9 mouse cellular contexts compared by ENCODE assay signal in the genomic region with DNA sequence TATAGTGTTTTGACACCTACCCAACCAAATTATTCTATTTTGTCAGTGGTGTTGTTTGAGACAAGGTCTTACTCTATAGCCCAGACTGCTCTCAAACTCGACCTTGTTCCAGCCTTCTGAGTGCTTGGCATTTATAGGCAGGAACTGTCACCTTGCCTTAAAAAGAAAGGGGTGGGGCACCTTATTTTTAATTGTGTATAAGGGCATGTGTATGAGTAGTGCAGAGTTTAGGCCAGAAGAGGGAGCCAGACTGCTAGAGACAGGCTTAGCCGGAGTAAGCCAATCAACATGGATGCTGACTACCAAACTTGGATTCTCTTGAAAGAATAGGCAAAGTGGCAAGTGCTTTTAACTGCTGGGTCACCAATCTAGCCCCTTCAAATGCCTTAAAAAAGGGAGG. TPM values are rescaled to one million over a fixed set of nuclear protein-coding genes. Genes with fewer than 3 reads are reported as not detected.
A peak's percentile ranks its signal among the peaks of the same experiment; 100 is the strongest.
DNase-seq lines count a peak whose midpoint lies in the region; ATAC-seq and TF ChIP-seq lines count a peak whose summit lies in the region.
"Had no signal": no experiment of that assay in that cellular context is flagged by ENCODE, and none has a peak within 500 bp of the region (broad histone marks: within the 10 kb centered on the region; RNA-seq: fewer than 3 reads in every experiment).

No protein-coding gene starts in this region.

- peak; percentile 61 for DNase-seq in kidney, adult 18-20 months
- peak; percentile 50 to 80 for DNase-seq in adrenal gland, postnatal 36 days
- DNase-seq in forelimb bud, embryonic 11.5 days (ENCODE audit: low read depth, low spot score) = peak; percentile 66
- peak; percentile 42 to 76 for DNase-seq in left cerebral cortex, postnatal 14 days (ENCODE audit: low spot score in 2 of 2)
- DNase-seq in right cerebral cortex, postnatal 4 days = peak; percentile 25

- H3K4me1 ChIP-seq in kidney, embryonic 14.5 days (ENCODE audit: control insufficient read depth, insufficient read depth, low read length) = peaks cover 7% of the 10 kb centered on the region; the same call in 1 of the 2 replicates
- H3K4me1 ChIP-seq in E14TG2a.4 (replicated peaks; ENCODE audit: low read depth, low read length) = peaks cover 23% of the 10 kb centered on the region
- peaks cover 9% of the 10 kb centered on the region; the same call in 1 of the 2 replicates for H3K4me1 ChIP-seq in intestine, embryonic 15.5 days (replicated peaks)

- no peaks in the 10 kb centered on the region for H3K27me3 ChIP-seq in kidney, embryonic 14.5 days (ENCODE audit: control insufficient read depth, insufficient read depth, low read length)
- H3K27me3 ChIP-seq in E14TG2a.4 (ENCODE audit: insufficient read depth, low read length) = no peaks in the 10 kb centered on the region
- no peaks in the 10 kb centered on the region for H3K27me3 ChIP-seq in intestine, embryonic 15.5 days (replicated peaks)
- H3K27me3 ChIP-seq: midbrain, embryonic 12.5 days had no signal

- no peak overlapping the region for H3K9ac ChIP-seq in kidney, embryonic 14.5 days (ENCODE audit: low read depth, low read length)
- no peak overlapping the region for H3K9ac ChIP-seq in intestine, embryonic 15.5 days
- H3K9ac ChIP-seq: midbrain, embryonic 12.5 days had no signal

- no peak overlapping the region for H3K4me2 ChIP-seq in kidney, embryonic 14.5 days (replicated peaks; ENCODE audit: low read depth, low read length)
- no peak overlapping the region for H3K4me2 ChIP-seq in intestine, embryonic 15.5 days (replicated peaks)
- H3K4me2 ChIP-seq: midbrain, embryonic 12.5 days had no signal

- H3K27ac ChIP-seq in kidney, embryonic 14.5 days (ENCODE audit: low read depth, low read length) = no peak overlapping the region
- no peak overlapping the region for H3K27ac ChIP-seq in intestine, embryonic 15.5 days
- H3K27ac ChIP-seq: midbrain, embryonic 12.5 days had no signal

- peaks cover 48% of the 10 kb centered on the region for H3K36me3 ChIP-seq in kidney, embryonic 14.5 days (ENCODE audit: control insufficient read depth, insufficient read depth, low read length)
- peaks cover 57% of the 10 kb centered on the region for H3K36me3 ChIP-seq in E14TG2a.4 (ENCODE audit: insufficient read depth, low read length)
- peaks cover 16% of the 10 kb centered on the region; the same call in 1 of the 2 replicates for H3K36me3 ChIP-seq in intestine, embryonic 15.5 days

- peak; percentile 89 for TF ChIP-seq CTCF in E14TG2a.4 (conservative IDR thresholded peaks at IDR 0.05; ENCODE audit: low read length)

- H3K4me3 ChIP-seq in kidney, embryonic 14.5 days (ENCODE audit: low read length) = no peak overlapping the region
- H3K4me3 ChIP-seq in E14TG2a.4 (replicated peaks; ENCODE audit: low read length) = no peak overlapping the region
- no peak overlapping the region for H3K4me3 ChIP-seq in intestine, embryonic 15.5 days (replicated peaks)
- H3K4me3 ChIP-seq: midbrain, embryonic 12.5 days had no signal

- intact Hi-C loops in left cerebral cortex, postnatal 14 days (cut with DNase I) = no loop called here

- ATAC-seq in kidney, embryonic 14.5 days (ENCODE audit: low FRiP score, low TSS enrichment) = no peak
- no peak for ATAC-seq in intestine, embryonic 15.5 days

- no peaks in the 10 kb centered on the region for H3K9me3 ChIP-seq in kidney, embryonic 14.5 days (ENCODE audit: control insufficient read depth, low read length)
- no peaks in the 10 kb centered on the region for H3K9me3 ChIP-seq in E14TG2a.4 (ENCODE audit: low read length)
- no peaks in the 10 kb centered on the region for H3K9me3 ChIP-seq in intestine, embryonic 15.5 days
- H3K9me3 ChIP-seq: midbrain, embryonic 12.5 days had no signal

- whole genome bisulfite sequencing in kidney, embryonic 14.5 days = 38% methylated on average over 2 of the region's 2 CpGs
- 38% methylated on average over 2 of the region's 2 CpGs for WGBS in intestine, embryonic 15.5 days

RNA-seq across cellular contexts. Expression of gene Grk2, which starts 32.1 kb away (rescaled TPM):
- 17.7 and 17.8 TPM in 2 replicates for polyA plus RNA-seq in kidney, embryonic 14.5 days (2014; fragmentation: Nextera tagmentation; extraction: Ambion mirVana)
- total RNA-seq in adrenal gland, postnatal 36 days (2021) = 10 to 100 TPM; 48.1 to 53.1 TPM
- 100 to 1,000 TPM; 165 to 173 TPM for total RNA-seq in left cerebral cortex, postnatal 14 days (2021)
- polyA plus RNA-seq in intestine, embryonic 15.5 days (2015; fragmentation: Nextera tagmentation; extraction: Ambion mirVana) = 18.2 and 18.3 TPM in 2 replicates

RNA-seq across cellular contexts. Expression of gene Ankrd13d, which starts 55.2 kb away (rescaled TPM):
- polyA plus RNA-seq in kidney, embryonic 14.5 days (2014; fragmentation: Nextera tagmentation; extraction: Ambion mirVana) = 5.2 and 8.3 TPM in 2 replicates
- total RNA-seq in adrenal gland, postnatal 36 days (2021) = 1 to 10 TPM; 2.4 to 2.8 TPM
- 10 to 100 TPM; 84.5 to 84.9 TPM for total RNA-seq in left cerebral cortex, postnatal 14 days (2021)
- polyA plus RNA-seq in intestine, embryonic 15.5 days (2015; fragmentation: Nextera tagmentation; extraction: Ambion mirVana) = 5.3 and 5.7 TPM in 2 replicates

RNA-seq across cellular contexts. Expression of gene Kdm2a, which starts 59.9 kb away (rescaled TPM):
- polyA plus RNA-seq in kidney, embryonic 14.5 days (2014; fragmentation: Nextera tagmentation; extraction: Ambion mirVana) = 43.4 and 69.6 TPM in 2 replicates
- 100 to 1,000 TPM in 1 of 2 experiments, 10 to 100 TPM in 1; 86.7 to 107 TPM for total RNA-seq in adrenal gland, postnatal 36 days (2021)
- 10 to 100 TPM; 62.1 to 74.9 TPM for total RNA-seq in left cerebral cortex, postnatal 14 days (2021)
- 37.5 and 38.9 TPM in 2 replicates for polyA plus RNA-seq in intestine, embryonic 15.5 days (2015; fragmentation: Nextera tagmentation; extraction: Ambion mirVana)

Comparison
In these comparisons a context has a peak if more than half of its experiments do, and no peak if none do; other contexts are left out.
1. RNA of gene Ankrd13d, which starts 55.2 kb away (total RNA-seq): 84.5 to 84.9 TPM in left cerebral cortex, postnatal 14 days; 2.4 to 2.8 TPM in adrenal gland, postnatal 36 days; every median in the first group is over 10 times any median in the second.
2. Peak in every context shown above with its lines, with median percentiles within 50 percentile points of each other: DNase-seq.